Mouse (Mus musculus) brain, embryonic 14.5 days (tissue): ENCODE measurements at regions not wholly inside any gene's neighbourhood (a gene's known extent, or its start where the extent isn't known, plus 50 kb on each side); places are given as distances from the start of the nearest gene placed in this dataset.

Experiments used
- CTCF ChIP-seq: fragments of 200-500 bp; IDR thresholded peaks from 2 replicates; pipeline ENCODE4 v1.5.1; 2012; ENCODE audit warnings: inconsistent platforms, mild to moderate bottlenecking, moderate library complexity, borderline replicate concordance; ENCODE audit not compliant: insufficient read depth, insufficient read length; ENCODE audit errors: extremely low read depth
- POLR2A ChIP-seq: fragments of 200-500 bp; IDR thresholded peaks from 2 replicates; pipeline ENCODE4 v1.6.1; 2012; ENCODE audit warnings: mild to moderate bottlenecking, inconsistent platforms, borderline replicate concordance; ENCODE audit not compliant: poor library complexity, insufficient read depth, insufficient read length, severe bottlenecking; ENCODE audit errors: extremely low read depth

- TF ChIP-seq CTCF (no peak), POLR2A (no peak)
Observed at GRCm38 (mm10) chr2:75462030-75462671, 196.9 kb upstream of the Hnrnpa3 start.
